Mouse (Mus musculus) heart, adult 2 months (tissue): ENCODE results near the gene Wfdc15b. TPM values are rescaled to one million over a fixed set of nuclear protein-coding genes. Genes with fewer than 3 reads are reported as not detected.

Experiments
- DNase-seq, 2 experiments: peaks; one replicate each; pipeline ENCODE4 v3.0.0; 2021
- H3K27ac ChIP-seq: fragments of 200-600 bp; 2 replicates; pipeline ENCODE4 v1.8.1; 2022
- H3K27me3 ChIP-seq: fragments of 200-500 bp; 2 replicates; pipeline ENCODE4 v1.6.1; 2012; ENCODE audit warnings: mild to moderate bottlenecking, low read length, inconsistent platforms, mixed read lengths; ENCODE audit not compliant: control insufficient read depth, insufficient read depth
- H3K36me3 ChIP-seq: fragments of 200-500 bp; 2 replicates; pipeline ENCODE4 v1.6.1; 2012; ENCODE audit warnings: low read length, inconsistent platforms; ENCODE audit not compliant: control insufficient read depth, insufficient read depth
- H3K4me1 ChIP-seq: fragments of 200-500 bp; 2 replicates; pipeline ENCODE4 v1.6.1; 2011; ENCODE audit warnings: low read length; ENCODE audit not compliant: control insufficient read depth, insufficient read depth
- H3K4me3 ChIP-seq: fragments of 200-600 bp; 2 replicates; pipeline ENCODE4 v1.8.1; 2022
- H3K79me2 ChIP-seq: fragments of 200-500 bp; replicated peaks from 2 replicates; pipeline ENCODE4 v1.6.1; 2012; ENCODE audit warnings: mild to moderate bottlenecking, inconsistent platforms, low read length, moderate library complexity, mixed read lengths; ENCODE audit not compliant: control insufficient read depth, insufficient read depth
- H3K9ac ChIP-seq: fragments of 200-500 bp; 2 replicates; pipeline ENCODE4 v1.6.1; 2012; ENCODE audit warnings: low read depth, mild to moderate bottlenecking, control low read depth, inconsistent platforms, low read length, mixed read lengths
- CTCF ChIP-seq: fragments of 200-600 bp; IDR thresholded peaks from 2 replicates; pipeline ENCODE4 v1.8.1; 2022; ENCODE audit warnings: antibody characterized with exemption, mild to moderate bottlenecking, moderate library complexity
- EP300 ChIP-seq: fragments of 200-500 bp; IDR thresholded peaks from 2 replicates; pipeline ENCODE4 v1.6.1; 2011; ENCODE audit warnings: low read depth, low read length, control low read depth; ENCODE audit not compliant: insufficient read depth
- POLR2A ChIP-seq: fragments of 200-500 bp; IDR thresholded peaks from 2 replicates; pipeline ENCODE4 v1.6.1; 2011; ENCODE audit warnings: mild to moderate bottlenecking, low read depth, low read length, control low read depth; ENCODE audit not compliant: insufficient read depth
- WGBS: fragments of 180-500 bp; shearing (Covaris S2); methylation state at CpG from one replicate; pipeline ENCODE4 v1.1.7; 2018; 5-methylcytosine and 5-hydroxymethylcytosine counted together
- intact Hi-C: fragments of 180-260 bp; cut with DNase I; formaldehyde crosslinking; loops from one replicate; pipeline ENCODE4 v1.15.1; 2025
- polyA plus RNA-seq: library from polyadenylated mRNA; depleted of rRNA; stranded (reverse); fragments of >200 nt; gene quantifications from 2 replicates; pipeline ENCODE4 v1.2.3, GENCODE M21; 2012
- total RNA-seq, 2 experiments: library from RNA; stranded (reverse); gene quantifications; 2 replicates each; pipeline ENCODE4 v1.2.3; 2021

The Wfdc15b gene
- total and polyA plus RNA-seq, 3 experiments, result not detected

- Histone ChIP-seq H3K4me1 (no peaks in the 10 kb centered on the region), H3K27ac (no peak overlapping the region), H3K9ac (no peak overlapping the region), H3K27me3 (peaks cover 2% of the 10 kb centered on the region; the same call in 1 of the 2 replicates), H3K4me3 (no peak overlapping the region), H3K36me3 (no peaks in the 10 kb centered on the region), H3K79me2 (no peaks in the 10 kb centered on the region)
- no peak for DNase-seq
- WGBS, result 71% methylated on average over 8 of the region's 8 CpGs
- no peak for TF ChIP-seq POLR2A
- intact Hi-C loops, result loop anchor here (5.0 kb wide), 1 partner anchor 38 kb away; no protein-coding TSS in a partner anchor
These were observed 46.6 kb downstream of the Wfdc15b start for GRCm38 (mm10) chr2:164174649-164175395.

- H3K9ac ChIP-seq, result no peak overlapping the region
- H3K36me3 ChIP-seq, result no peaks in the 10 kb centered on the region
- H3K4me3 ChIP-seq, result no peak overlapping the region
- H3K4me1 ChIP-seq, result no peaks in the 10 kb centered on the region
- WGBS, result 34% methylated on average over 3 of the region's 3 CpGs
- no peak overlapping the region for H3K27ac ChIP-seq
- intact Hi-C loops, result loop anchor here (5.0 kb wide), 1 partner anchor 36 kb away; no protein-coding TSS in a partner anchor
- TF ChIP-seq CTCF (no peak), EP300 (no peak), POLR2A (no peak)
- no peaks in the 10 kb centered on the region for H3K79me2 ChIP-seq
- H3K27me3 ChIP-seq, result peaks cover 7% of the 10 kb centered on the region
- no peak for DNase-seq
These were observed 48.1 kb downstream of the Wfdc15b start for GRCm38 (mm10) chr2:164173394-164173793.

GRCm38 (mm10) chr2:164170902-164171301 is 50.6 kb downstream of the Wfdc15b start, which contains the start of gene Kcns1:
Gene Kcns1, minus strand, starts transcription at chr2:164171113.
- no peak for DNase-seq
- WGBS, result 2% methylated on average over 29 of the region's 29 CpGs
- no peak for TF ChIP-seq CTCF
- TF ChIP-seq EP300, result no peak
- no peak for TF ChIP-seq POLR2A
- Histone ChIP-seq H3K4me3 (no peak within 1 kb of the TSS), H3K9ac (no peak within 1 kb of the TSS), H3K27ac (no peak within 1 kb of the TSS), H3K79me2 (no peaks in the 10 kb centered on the region), H3K4me1 (no peaks in the 10 kb centered on the region), H3K27me3 (peaks cover 16% of the 10 kb centered on the region), H3K36me3 (no peaks in the 10 kb centered on the region)
- intact Hi-C loops, result loop anchor here (5.0 kb wide), 1 partner anchor 34 kb away; no protein-coding TSS in a partner anchor

GRCm38 (mm10) chr2:164170326-164170725 is 51.1 kb downstream of the Wfdc15b start:
- Histone ChIP-seq H3K9ac (no peak overlapping the region), H3K4me3 (no peak overlapping the region), H3K4me1 (no peaks in the 10 kb centered on the region), H3K36me3 (no peaks in the 10 kb centered on the region), H3K27me3 (peaks cover 16% of the 10 kb centered on the region), H3K27ac (no peak overlapping the region), H3K79me2 (no peaks in the 10 kb centered on the region)
- TF ChIP-seq POLR2A, result no peak
- no peak for TF ChIP-seq EP300
- TF ChIP-seq CTCF, result no peak
- no peak for DNase-seq
- 16% methylated on average over 11 of the region's 11 CpGs for WGBS
- intact Hi-C loops, result loop anchor here (5.0 kb wide), 1 partner anchor 33 kb away; no protein-coding TSS in a partner anchor

- no peak overlapping the region for H3K27ac ChIP-seq
- no peak for DNase-seq
- no peaks in the 10 kb centered on the region for H3K36me3 ChIP-seq
- no peak overlapping the region for H3K9ac ChIP-seq
- no peak for TF ChIP-seq CTCF
- TF ChIP-seq POLR2A, result no peak
- intact Hi-C loops, result no loop called here
- H3K27me3 ChIP-seq, result peaks cover 16% of the 10 kb centered on the region
- H3K4me1 ChIP-seq, result no peaks in the 10 kb centered on the region
- 11% methylated on average over 42 of the region's 42 CpGs for WGBS
- H3K4me3 ChIP-seq, result no peak overlapping the region
- H3K79me2 ChIP-seq, result no peaks in the 10 kb centered on the region
These were observed 52.9 kb downstream of the Wfdc15b start for GRCm38 (mm10) chr2:164168571-164168946.

GRCm38 (mm10) chr2:164167752-164168570 is 53.5 kb downstream of the Wfdc15b start:
- Histone ChIP-seq H3K4me1 (no peaks in the 10 kb centered on the region), H3K9ac (no peak overlapping the region), H3K27me3 (peaks cover 16% of the 10 kb centered on the region), H3K4me3 (no peak overlapping the region), H3K36me3 (no peaks in the 10 kb centered on the region), H3K79me2 (no peaks in the 10 kb centered on the region), H3K27ac (no peak overlapping the region)
- no peak for DNase-seq
- no peak for TF ChIP-seq POLR2A
- no peak for TF ChIP-seq CTCF
- TF ChIP-seq EP300, result no peak
- intact Hi-C loops, result no loop called here
- 14% methylated on average over 90 of the region's 90 CpGs for WGBS
